Mouse (Mus musculus): ENCODE results near the gene Rsrc2.

DNA sequence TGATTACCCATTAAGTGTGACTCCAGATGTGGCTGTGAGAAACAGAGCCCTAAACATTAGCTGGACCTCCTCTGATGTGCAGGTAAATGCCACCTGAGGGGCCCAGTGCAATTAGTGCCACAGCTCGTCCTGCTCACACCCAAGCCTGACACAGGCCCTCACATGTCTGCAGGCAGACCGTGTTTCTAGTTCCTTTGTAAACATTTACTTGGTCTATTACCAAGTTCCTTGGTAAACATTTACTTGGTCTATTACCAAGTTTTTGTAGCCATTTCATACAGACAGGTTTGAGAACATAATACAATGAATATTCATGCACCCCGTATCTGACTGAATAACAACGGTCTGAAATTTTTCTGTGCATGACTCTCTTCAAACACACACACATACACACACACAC is 39.6 kb downstream of the Rsrc2 start:
- TF ChIP-seq CTCF (IDR thresholded peaks at IDR 0.05; ENCODE audit: control insufficient read depth, insufficient read depth, low read length) = no peak
- TF ChIP-seq POLR2A (IDR thresholded peaks at IDR 0.05; ENCODE audit: borderline replicate concordance, control insufficient read depth, low read depth, low read length) = no peak
